Mouse (Mus musculus) kidney, postnatal 36 days (tissue): ENCODE results near the gene Ptprm.

Experiments
- DNase-seq, 2 experiments: peaks; one replicate each; pipeline ENCODE4 v3.0.0; 2021 to 2022; ENCODE audit warnings: mixed read lengths in 2 of 2

The Ptprm gene

GRCm38 (mm10) chr17:66960986-66961385, 393.3 kb downstream of the Ptprm start:
- peak in 1 of 2 experiments; percentile 4 for DNase-seq

GRCm38 (mm10) chr17:66960557-66960956, 393.7 kb downstream of the Ptprm start:
- DNase-seq = no peak

- no peak for DNase-seq
These were observed 394.4 kb downstream of the Ptprm start for GRCm38 (mm10) chr17:66959815-66960214.

DNA sequence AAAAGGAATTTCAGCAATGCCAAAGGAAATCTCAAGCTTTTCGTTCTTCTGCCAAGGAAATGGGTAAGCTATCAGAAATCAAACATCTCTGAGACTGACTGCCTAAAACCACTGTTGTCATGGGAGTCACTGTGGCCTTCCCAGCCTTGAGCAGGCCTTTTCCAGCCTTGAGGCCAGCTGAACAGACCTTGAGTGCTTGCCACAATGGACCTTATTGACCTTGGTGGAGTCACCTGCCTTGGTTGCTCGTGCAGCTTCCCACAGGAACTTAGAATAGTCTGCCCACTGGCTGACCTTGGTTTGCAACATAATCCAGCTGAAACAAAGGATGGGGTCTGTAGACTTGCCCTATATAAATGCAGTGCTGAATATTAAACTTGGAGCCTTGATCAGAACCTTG, 395.5 kb downstream of the Ptprm start:
- no peak for DNase-seq

- no peak for DNase-seq
These were observed 409.8 kb downstream of the Ptprm start for GRCm38 (mm10) chr17:66944498-66944897.

GRCm38 (mm10) chr17:66943539-66943938, 410.7 kb downstream of the Ptprm start:
- DNase-seq = no peak

DNA sequence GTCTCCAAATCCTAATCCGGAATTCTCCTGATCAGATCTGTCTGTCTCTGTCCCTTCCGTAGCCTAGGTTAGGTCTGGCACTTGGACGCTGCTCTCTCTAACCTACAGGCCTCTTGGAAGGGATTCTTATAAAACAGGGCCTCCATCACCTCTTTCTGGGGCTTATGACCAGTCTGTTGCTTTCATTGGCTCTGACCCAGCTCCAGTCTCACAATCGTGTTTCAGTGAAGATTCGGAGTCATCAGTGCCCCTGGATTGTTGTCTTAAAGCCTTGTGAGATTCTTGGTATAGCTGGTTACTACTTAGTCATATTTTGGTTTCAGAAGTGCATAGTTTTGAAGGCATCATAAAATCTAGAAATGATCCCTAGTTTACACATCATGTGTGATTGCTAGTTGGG, 428.6 kb downstream of the Ptprm start:
- no peak for DNase-seq

DNA sequence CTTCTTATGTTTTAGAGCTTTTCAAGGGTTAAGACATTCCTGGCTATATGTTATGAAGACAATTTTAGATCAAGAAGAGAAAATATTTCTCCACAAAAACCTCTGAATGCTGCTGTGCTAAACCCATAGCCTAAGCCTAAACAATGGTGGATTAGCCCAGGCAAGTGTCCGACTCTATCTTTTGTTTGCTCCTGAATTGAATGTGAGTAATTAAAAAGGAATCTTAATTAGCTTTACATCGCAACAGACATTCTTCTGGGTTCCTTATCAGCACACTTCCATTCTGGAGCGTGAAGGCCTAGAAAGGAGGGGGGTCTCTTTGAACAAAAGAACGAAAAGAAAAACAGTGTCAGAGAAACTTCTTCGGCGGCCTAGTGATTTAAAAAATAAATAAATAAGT, 439.6 kb downstream of the Ptprm start:
- no peak for DNase-seq

DNA sequence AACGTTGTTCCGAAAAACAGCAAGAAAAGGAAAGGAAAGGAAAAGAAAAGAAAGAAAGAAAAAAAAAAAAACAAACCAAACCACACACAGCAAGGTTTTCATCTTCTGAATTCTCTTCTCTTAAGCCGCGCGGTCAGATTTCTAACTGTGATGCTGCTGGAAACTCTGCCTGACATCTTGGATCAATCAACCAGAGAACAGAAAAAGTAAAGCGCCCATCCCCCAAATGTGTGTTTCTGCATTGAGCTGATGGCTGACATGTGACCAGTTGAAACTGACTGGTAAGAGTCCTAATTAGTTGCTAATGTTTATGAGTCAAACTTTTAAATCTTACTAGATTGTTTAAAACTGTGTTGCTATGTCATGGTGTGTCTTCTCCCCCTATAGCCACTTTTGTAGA, 441.7 kb downstream of the Ptprm start:
- DNase-seq = no peak

DNA sequence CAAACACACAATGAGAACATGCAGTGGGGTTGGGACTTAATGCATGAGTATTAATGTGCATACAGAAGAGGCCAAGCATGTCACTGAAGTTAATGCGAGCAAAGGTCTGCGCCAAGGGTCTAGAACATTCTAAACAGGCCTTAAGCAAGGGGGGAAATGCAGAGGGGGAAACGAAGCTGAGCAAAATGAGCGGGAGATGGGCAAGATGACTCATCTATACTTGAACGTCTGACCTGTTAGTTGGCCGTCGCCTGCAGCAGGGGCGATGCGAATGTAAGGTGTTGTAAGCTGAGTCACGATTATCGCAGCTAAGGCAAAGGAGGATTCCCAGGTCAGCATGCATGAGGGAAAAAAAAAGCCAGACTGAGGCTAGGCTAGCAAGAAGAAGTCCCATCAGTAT, 442.1 kb downstream of the Ptprm start:
- DNase-seq = no peak

- no peak for DNase-seq
These were observed 444.4 kb downstream of the Ptprm start for GRCm38 (mm10) chr17:66909901-66910300.

DNA sequence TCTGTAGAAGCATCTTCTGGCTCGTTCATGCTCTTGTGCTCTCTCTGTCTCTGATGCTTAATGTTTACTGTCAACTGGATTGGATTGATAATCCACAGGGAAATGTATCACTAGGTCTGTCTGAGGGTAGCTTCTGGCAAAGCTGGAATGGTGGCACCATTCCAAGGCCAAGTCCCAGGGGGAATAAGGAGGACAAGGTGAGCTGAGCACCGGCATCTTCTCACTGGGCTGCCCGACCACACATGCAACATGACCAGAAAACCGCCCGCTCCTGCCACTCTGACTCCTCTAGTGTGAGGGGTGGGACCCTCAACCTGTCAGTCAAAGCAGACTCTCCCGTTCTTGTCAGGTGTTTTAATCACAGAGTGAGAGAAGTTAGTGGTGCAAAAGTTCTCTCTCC, 445.3 kb downstream of the Ptprm start:
- peak in 1 of 2 experiments; percentile 11 for DNase-seq

DNA sequence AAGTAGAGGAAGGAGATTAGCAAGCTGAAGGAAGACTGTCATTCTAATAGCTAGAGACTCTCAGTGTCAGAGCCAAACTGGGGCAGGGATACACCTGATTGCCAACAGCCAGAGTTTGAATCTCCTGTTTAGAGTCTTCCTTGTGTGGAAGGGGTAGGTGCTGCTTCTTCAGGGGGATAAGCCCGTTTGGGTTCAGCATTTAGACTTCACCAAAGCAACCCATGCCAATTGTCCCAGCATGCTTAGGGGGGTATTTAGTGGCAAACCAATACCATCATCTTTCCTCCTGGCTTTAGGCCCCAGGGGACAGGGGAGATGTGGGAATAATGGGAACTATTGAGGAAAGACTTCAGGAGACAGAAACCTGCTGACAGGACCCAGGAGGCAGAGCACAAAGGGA, 460.1 kb downstream of the Ptprm start:
- no peak for DNase-seq

DNA sequence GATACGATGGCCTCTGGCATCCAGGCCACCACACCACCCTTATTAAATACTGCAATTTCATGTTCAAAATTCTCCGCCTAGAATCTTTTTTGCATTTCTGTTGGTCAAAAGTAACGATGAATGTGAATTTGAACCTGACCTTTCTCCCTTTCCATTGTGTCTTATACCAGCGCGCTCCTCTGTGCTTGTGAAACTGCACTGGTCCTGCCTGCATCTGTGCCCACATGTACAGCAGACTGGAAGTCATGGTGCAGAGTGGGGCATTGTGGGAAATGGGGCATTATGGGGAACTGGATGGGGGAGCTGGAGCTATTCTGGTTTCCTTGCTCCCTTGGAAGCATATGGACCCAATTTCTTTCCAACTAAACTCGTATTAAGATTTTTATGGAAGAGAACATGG, 462.3 kb downstream of the Ptprm start:
- no peak for DNase-seq

DNA sequence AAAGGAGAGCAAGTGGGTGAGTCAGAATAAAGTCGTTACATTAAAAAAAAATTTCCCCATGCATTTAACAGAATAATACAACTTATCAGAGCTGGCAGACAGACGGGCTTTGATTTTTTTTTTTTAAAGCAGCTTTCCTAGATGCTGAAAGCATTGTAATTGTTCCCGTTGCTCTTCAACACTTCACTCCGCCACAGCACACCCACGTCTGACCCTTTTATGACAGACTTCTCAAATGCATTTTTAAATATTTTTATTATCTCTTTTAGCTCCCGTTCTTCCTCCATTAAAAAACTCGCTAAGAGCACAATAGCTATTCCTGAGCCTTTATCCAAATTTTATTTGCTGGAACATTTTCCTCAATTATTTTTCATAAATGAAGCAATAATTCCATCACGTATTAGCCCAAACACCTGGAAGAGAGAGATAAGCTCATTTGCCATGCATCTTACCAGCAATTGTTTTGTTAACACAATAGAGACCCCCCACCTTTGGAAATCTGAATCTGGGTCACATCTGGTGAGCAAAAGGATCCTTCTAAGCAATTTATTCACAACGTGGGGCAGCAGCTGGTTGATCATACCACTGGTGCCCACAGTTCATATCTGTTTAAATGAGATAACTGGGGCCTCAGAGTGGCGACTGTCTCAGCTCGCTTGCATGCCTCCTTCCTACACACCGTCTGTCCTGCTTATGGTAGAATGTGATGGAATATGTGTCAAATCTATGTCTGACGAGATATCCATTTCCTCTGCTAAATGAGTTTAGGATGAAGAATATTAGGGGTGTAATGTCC, 463.0 kb downstream of the Ptprm start:
- no peak for DNase-seq

DNA sequence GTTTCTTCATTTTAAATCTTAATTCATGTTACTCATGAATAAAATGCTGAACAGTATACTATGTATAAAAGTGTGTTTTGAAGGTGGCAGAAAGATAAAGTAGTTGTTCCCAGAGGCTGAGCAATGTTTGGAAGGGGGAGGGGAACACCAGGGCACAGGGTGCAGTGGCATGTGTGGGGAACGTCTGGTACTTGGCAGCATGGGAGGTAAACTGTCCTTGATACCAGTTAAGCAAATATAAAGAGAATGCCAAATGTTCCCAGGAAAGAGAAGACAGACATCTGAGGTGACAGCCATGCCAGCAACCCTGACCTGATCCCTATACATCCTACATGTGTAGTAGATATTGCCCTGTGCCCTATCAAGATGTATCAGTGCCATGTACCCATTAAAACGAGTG, 472.0 kb downstream of the Ptprm start:
- no peak for DNase-seq

GRCm38 (mm10) chr17:66880969-66881701, 473.1 kb downstream of the Ptprm start:
- no peak for DNase-seq

GRCm38 (mm10) chr17:66879151-66879550, 475.1 kb downstream of the Ptprm start:
- no peak for DNase-seq

DNA sequence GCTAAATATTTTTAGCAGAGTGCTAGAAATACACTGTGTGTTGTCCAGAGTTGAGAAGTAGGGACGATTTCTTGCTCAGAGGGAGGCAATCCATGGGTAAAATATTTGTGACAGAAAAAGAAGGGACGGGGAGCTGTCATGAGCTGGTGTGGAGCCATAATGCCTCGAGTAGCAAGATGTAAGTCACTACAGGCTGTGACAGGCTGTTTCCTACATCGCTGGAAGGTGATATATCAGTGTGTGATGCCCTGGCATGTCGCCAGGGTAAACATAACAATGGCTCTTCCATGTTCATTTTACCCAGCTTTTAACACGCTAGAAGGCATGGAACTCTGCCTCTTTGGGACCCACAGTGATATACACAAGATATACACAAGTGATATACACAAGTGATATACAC, 476.7 kb downstream of the Ptprm start:
- DNase-seq = peak; percentile 19 to 44

- no peak for DNase-seq
These were observed 479.4 kb downstream of the Ptprm start for GRCm38 (mm10) chr17:66874810-66875209.

GRCm38 (mm10) chr17:66871396-66871795, 482.9 kb downstream of the Ptprm start:
- DNase-seq = no peak

DNA sequence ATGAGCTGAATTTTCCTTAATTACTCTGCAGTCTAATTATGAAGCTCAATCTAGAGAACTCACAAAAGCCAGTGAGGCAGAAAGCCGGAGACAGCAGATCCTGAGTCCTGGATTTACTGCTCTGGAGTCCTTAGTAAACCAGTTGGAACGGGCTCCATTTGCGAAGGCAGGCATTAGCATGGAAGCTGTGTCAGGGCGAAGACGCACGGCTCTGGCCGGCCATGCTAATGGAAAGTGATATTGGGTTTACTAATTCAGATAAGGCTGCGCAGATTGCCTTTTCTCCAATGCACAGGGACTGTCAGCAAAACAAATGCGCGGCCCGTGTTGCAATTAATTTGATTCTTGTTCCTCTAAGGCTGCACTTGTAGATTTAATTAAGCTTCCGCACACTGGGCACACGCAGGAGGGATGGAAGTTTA, 484.7 kb downstream of the Ptprm start:
- DNase-seq = no peak

GRCm38 (mm10) chr17:66864441-66864840, 489.8 kb downstream of the Ptprm start:
- no peak for DNase-seq

DNA sequence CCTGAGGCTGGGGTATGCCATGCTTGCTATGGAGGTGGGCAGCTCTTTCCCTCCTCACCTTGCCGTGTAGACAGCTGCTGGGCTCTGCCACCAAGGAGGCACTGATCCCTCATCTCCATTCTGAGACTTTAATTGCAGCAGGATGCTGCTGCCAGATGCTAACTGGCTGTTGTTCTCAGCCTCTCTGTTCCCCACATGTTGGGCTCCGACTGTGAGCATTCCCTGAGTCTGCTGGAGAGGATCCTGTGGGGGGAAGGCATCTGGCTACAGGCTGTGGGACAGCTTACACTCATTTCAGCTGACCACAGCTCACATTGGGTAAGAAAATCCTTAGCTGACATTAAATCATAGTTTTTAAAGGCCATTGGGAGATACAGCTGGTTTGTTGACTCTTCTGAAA, 492.7 kb downstream of the Ptprm start:
- DNase-seq = no peak
